Mouse (Mus musculus) MEL (cell line): ENCODE data around the gene Ifna5. TPM values are rescaled to one million over a fixed set of nuclear protein-coding genes. Genes with fewer than 3 reads are reported as not detected.

Experiments used
- DNase-seq: peaks from one replicate; pipeline ENCODE4 v3.0.0; 2011; ENCODE audit warnings: low read depth, low spot score
- H3K27ac ChIP-seq: 2 replicates; pipeline ENCODE4 v1.5.1; 2012; ENCODE audit warnings: low read depth, mild to moderate bottlenecking, control low read depth, low read length, moderate library complexity; ENCODE audit not compliant: control insufficient read depth
- H3K27me3 ChIP-seq, 2 experiments: fragments of 150-350 bp in 1 of 2; sonication (generic) in 1 of 2; 2 replicates each; pipeline ENCODE4 v1.6.1; 2012; ENCODE audit warnings: low read length in 2 of 2, mild to moderate bottlenecking in 2 of 2, improper control_type of control experiment in 1 of 2, moderate library complexity in 1 of 2; ENCODE audit not compliant: insufficient read depth in 2 of 2, control insufficient read depth in 1 of 2
- H3K36me3 ChIP-seq, 2 experiments: 2 replicates each; pipeline ENCODE4 v1.6.1; 2012 to 2014; ENCODE audit warnings: low read length in 2 of 2, improper control_type of control experiment in 1 of 2, inconsistent platforms in 1 of 2, mild to moderate bottlenecking in 1 of 2; ENCODE audit not compliant: insufficient read depth in 2 of 2, control insufficient read depth in 1 of 2
- H3K4me1 ChIP-seq, 2 experiments: fragments of 150-350 bp in 1 of 2; sonication (generic) in 1 of 2; 2 replicates each; pipeline ENCODE4 v1.6.1; 2012; ENCODE audit warnings: low read length in 2 of 2, improper control_type of control experiment in 1 of 2, mild to moderate bottlenecking in 1 of 2; ENCODE audit not compliant: insufficient read depth in 2 of 2, control insufficient read depth in 1 of 2
- H3K4me3 ChIP-seq, 2 experiments: fragments of 150-350 bp in 1 of 2; sonication (generic) in 1 of 2; 2 replicates each; pipeline ENCODE4 v1.5.1; 2012; ENCODE audit warnings: low read depth in 2 of 2, low read length in 2 of 2, mild to moderate bottlenecking in 2 of 2, moderate library complexity in 2 of 2, control low read depth in 1 of 2, improper control_type of control experiment in 1 of 2; ENCODE audit not compliant: control insufficient read depth in 1 of 2, insufficient read depth in 1 of 2
- H3K79me2 ChIP-seq: 2 replicates; pipeline ENCODE4 v1.6.1; 2012; ENCODE audit warnings: mild to moderate bottlenecking, low read length, moderate library complexity; ENCODE audit not compliant: control insufficient read depth, poor library complexity, insufficient read depth
- H3K9ac ChIP-seq: 2 replicates; pipeline ENCODE4 v1.6.1; 2012; ENCODE audit warnings: low read depth, mild to moderate bottlenecking, control low read depth, low read length, moderate library complexity; ENCODE audit not compliant: control insufficient read depth, poor library complexity, severe bottlenecking
- H3K9me3 ChIP-seq: fragments of 150-350 bp; sonication (generic); replicated peaks from 2 replicates; pipeline ENCODE4 v1.6.1; 2012; ENCODE audit warnings: mild to moderate bottlenecking, low read length, improper control_type of control experiment, moderate library complexity; ENCODE audit not compliant: insufficient read depth
- BHLHE40 ChIP-seq: IDR thresholded peaks from 2 replicates; pipeline ENCODE4 v1.6.1; 2012; ENCODE audit warnings: low read depth, mild to moderate bottlenecking, inconsistent platforms, low read length, improper control_type of control experiment, borderline replicate concordance
- CHD1 ChIP-seq: IDR thresholded peaks from 2 replicates; pipeline ENCODE4 v1.6.1; 2012; ENCODE audit warnings: low read depth, mild to moderate bottlenecking, inconsistent platforms, low read length, improper control_type of control experiment
- CHD2 ChIP-seq: IDR thresholded peaks from 2 replicates; pipeline ENCODE4 v1.6.1; 2011; ENCODE audit warnings: low read length, improper control_type of control experiment
- ELF1 ChIP-seq: IDR thresholded peaks from 2 replicates; pipeline ENCODE4 v1.6.1; 2014; ENCODE audit warnings: low read depth, mild to moderate bottlenecking, inconsistent platforms, low read length, improper control_type of control experiment, moderate library complexity
- EP300 ChIP-seq, 2 experiments: IDR thresholded peaks; 2 replicates each; pipeline ENCODE4 v1.6.1; 2011; ENCODE audit warnings: improper control_type of control experiment in 2 of 2, low read length in 2 of 2, low read depth in 1 of 2, mild to moderate bottlenecking in 1 of 2
- ETS1 ChIP-seq: IDR thresholded peaks from 2 replicates; pipeline ENCODE4 v1.6.1; 2012; ENCODE audit warnings: low read depth, mild to moderate bottlenecking, inconsistent platforms, low read length, improper control_type of control experiment, moderate library complexity
- GABPA ChIP-seq: IDR thresholded peaks from 2 replicates; pipeline ENCODE4 v1.6.1; 2012; ENCODE audit warnings: low read depth, mild to moderate bottlenecking, inconsistent platforms, low read length, improper control_type of control experiment, moderate library complexity
- GATA1 ChIP-seq: IDR thresholded peaks from 2 replicates; pipeline ENCODE4 v1.6.1; 2011; ENCODE audit warnings: low read depth, low read length, improper control_type of control experiment
- KAT2A ChIP-seq: conservative IDR thresholded peaks from 2 replicates; pipeline ENCODE4 v1.6.1; 2012; ENCODE audit warnings: low read depth, low read length, improper control_type of control experiment, inconsistent platforms
- MAX ChIP-seq: IDR thresholded peaks from 2 replicates; pipeline ENCODE4 v1.6.1; 2011; ENCODE audit warnings: low read length, improper control_type of control experiment
- MAZ ChIP-seq: IDR thresholded peaks from 2 replicates; pipeline ENCODE4 v1.6.1; 2012; ENCODE audit warnings: low read depth, mild to moderate bottlenecking, inconsistent platforms, low read length, improper control_type of control experiment
- MEF2A ChIP-seq: IDR thresholded peaks from 2 replicates; pipeline ENCODE4 v1.6.1; 2014; ENCODE audit warnings: low read depth, mild to moderate bottlenecking, inconsistent platforms, low read length, improper control_type of control experiment; ENCODE audit not compliant: poor library complexity, insufficient replicate concordance, severe bottlenecking; ENCODE audit errors: extremely low read depth
- MXI1 ChIP-seq: IDR thresholded peaks from 2 replicates; pipeline ENCODE4 v1.6.1; 2011; ENCODE audit warnings: mild to moderate bottlenecking, low read depth, low read length, improper control_type of control experiment
- MYB ChIP-seq: IDR thresholded peaks from 2 replicates; pipeline ENCODE4 v1.6.1; 2011; ENCODE audit warnings: mild to moderate bottlenecking, low read depth, low read length, improper control_type of control experiment
- NELFE ChIP-seq: IDR thresholded peaks from 2 replicates; pipeline ENCODE4 v1.6.1; 2011; ENCODE audit warnings: low read depth, low read length, improper control_type of control experiment
- NRF1 ChIP-seq: IDR thresholded peaks from 2 replicates; pipeline ENCODE4 v1.6.1; 2014; ENCODE audit warnings: low read depth, mild to moderate bottlenecking, inconsistent platforms, low read length, improper control_type of control experiment, moderate library complexity; ENCODE audit not compliant: poor library complexity, insufficient read depth, severe bottlenecking
- POLR2A ChIP-seq, 2 experiments: IDR thresholded peaks; 2 replicates each; pipeline ENCODE4 v1.6.1; 2011 to 2012; ENCODE audit warnings: low read length in 2 of 2, mild to moderate bottlenecking in 2 of 2, control low read depth in 1 of 2, improper control_type of control experiment in 1 of 2, low read depth in 1 of 2, moderate library complexity in 1 of 2; ENCODE audit not compliant: control insufficient read depth in 1 of 2, insufficient read depth in 1 of 2, poor library complexity in 1 of 2
- POLR2AphosphoS5 ChIP-seq: IDR thresholded peaks from 2 replicates; pipeline ENCODE4 v1.6.1; 2012; ENCODE audit warnings: low read depth, borderline replicate concordance, mild to moderate bottlenecking, inconsistent platforms, low read length, moderate library complexity, mixed read lengths
- RCOR1 ChIP-seq: IDR thresholded peaks from 2 replicates; pipeline ENCODE4 v1.6.1; 2012; ENCODE audit warnings: low read depth, mild to moderate bottlenecking, inconsistent platforms, low read length, improper control_type of control experiment
- SIN3A ChIP-seq: IDR thresholded peaks from 2 replicates; pipeline ENCODE4 v1.6.1; 2012; ENCODE audit warnings: low read length, improper control_type of control experiment, inconsistent platforms
- SMC3 ChIP-seq: IDR thresholded peaks from 2 replicates; pipeline ENCODE4 v1.6.1; 2011; ENCODE audit warnings: low read depth, low read length, improper control_type of control experiment
- TAL1 ChIP-seq: IDR thresholded peaks from 2 replicates; pipeline ENCODE4 v1.6.1; 2012; ENCODE audit warnings: mild to moderate bottlenecking, inconsistent platforms, low read length, moderate library complexity, mixed read lengths
- TCF12 ChIP-seq: IDR thresholded peaks from 2 replicates; pipeline ENCODE4 v1.6.1; 2014; ENCODE audit warnings: low read depth, mild to moderate bottlenecking, inconsistent platforms, low read length, improper control_type of control experiment, moderate library complexity
- UBTF ChIP-seq: IDR thresholded peaks from 2 replicates; pipeline ENCODE4 v1.6.1; 2012; ENCODE audit warnings: low read depth, mild to moderate bottlenecking, inconsistent platforms, low read length, improper control_type of control experiment, moderate library complexity, borderline replicate concordance; ENCODE audit not compliant: insufficient read depth
- USF2 ChIP-seq, 2 experiments: IDR thresholded peaks; 2 replicates each; pipeline ENCODE4 v1.6.1; 2011 to 2012; ENCODE audit warnings: improper control_type of control experiment in 2 of 2, low read length in 2 of 2, borderline replicate concordance in 1 of 2, inconsistent platforms in 1 of 2, low read depth in 1 of 2, mild to moderate bottlenecking in 1 of 2; ENCODE audit not compliant: insufficient read depth in 1 of 2
- ZC3H11A ChIP-seq: IDR thresholded peaks from 2 replicates; pipeline ENCODE4 v1.6.1; 2012; ENCODE audit warnings: low read depth, mild to moderate bottlenecking, inconsistent platforms, low read length, improper control_type of control experiment
- ZKSCAN1 ChIP-seq: IDR thresholded peaks from 2 replicates; pipeline ENCODE4 v1.6.1; 2012; ENCODE audit warnings: low read depth, mild to moderate bottlenecking, inconsistent platforms, low read length, improper control_type of control experiment, moderate library complexity
- ZNF384 ChIP-seq: IDR thresholded peaks from 2 replicates; pipeline ENCODE4 v1.6.1; 2012; ENCODE audit warnings: low read depth, mild to moderate bottlenecking, inconsistent platforms, low read length, improper control_type of control experiment
- polyA plus RNA-seq, 2 experiments: library from polyadenylated mRNA; stranded (reverse) in 1 of 2; unstranded in 1 of 2; fragments of >175 nt in 1 of 2; fragments of >200 nt in 1 of 2; gene quantifications; 2 replicates each; pipeline versions ENCODE4 v1.2.1 to v1.2.4; 2012; ENCODE audit warnings: low replicate concordance in 2 of 2, low read depth in 1 of 2; ENCODE audit not compliant: insufficient read length in 2 of 2, insufficient read depth in 1 of 2, missing spikeins in 1 of 2
- total RNA-seq: library from RNA; depleted of rRNA; stranded (reverse); fragments of 300-350 nt; gene quantifications from 2 replicates; pipeline ENCODE4 v1.2.3, GENCODE M21; 2012

Gene Ifna5
- total and polyA plus RNA-seq, 3 experiments = not detected

DNA sequence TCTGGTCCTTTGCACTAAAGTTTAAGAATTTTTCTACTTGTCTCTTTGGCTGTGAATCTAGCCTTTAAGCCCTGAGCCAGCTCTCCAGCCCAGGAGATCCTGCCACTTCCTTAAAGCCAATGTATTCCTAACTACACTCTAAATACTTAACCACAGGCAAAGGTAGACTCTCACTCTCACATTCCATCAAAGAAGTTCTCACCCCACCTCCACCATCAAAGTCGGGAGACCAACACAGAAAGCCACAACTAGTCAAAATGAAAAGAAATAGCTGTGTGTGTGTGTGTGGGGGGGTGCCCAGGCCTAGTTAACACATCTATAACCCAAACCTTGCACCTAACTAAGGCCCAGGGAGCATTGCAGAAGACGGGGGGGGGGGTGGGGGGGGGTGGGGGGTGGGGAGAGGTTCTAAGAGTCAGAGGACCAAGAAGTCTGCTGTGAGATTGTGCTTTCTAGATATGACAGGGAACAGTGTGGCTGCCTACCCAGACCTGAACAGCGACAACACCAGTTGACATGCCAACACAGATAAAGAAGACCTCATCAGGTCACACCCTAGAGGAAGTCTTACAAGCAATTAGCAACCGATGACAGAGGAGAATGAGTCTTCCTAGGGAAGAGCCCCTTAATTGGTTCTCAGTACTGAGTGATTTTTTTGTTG lies 40.2 kb downstream of the Ifna5 start:
- no peak overlapping the region for H3K9ac ChIP-seq
- H3K27me3 ChIP-seq = no peaks in the 10 kb centered on the region; a peak in 1 of 4 replicates
- no peaks in the 10 kb centered on the region for H3K9me3 ChIP-seq
- peak; percentile 23; the same call in 1 of the 2 replicates for TF ChIP-seq RCOR1
- TF ChIP-seq MAZ = no peak
- peak; percentile 37; the same call in 1 of the 2 replicates for TF ChIP-seq TCF12
- peak; percentile 79 for TF ChIP-seq ETS1
- peak; percentile 72; the same call in 1 of the 2 replicates for TF ChIP-seq MXI1
- TF ChIP-seq MAX = no peak
- TF ChIP-seq EP300 (IDR thresholded peaks at IDR 0.05; ENCODE audit: low read depth in 1 of 2, low read length in 2 of 2) = peak; percentile 36 to 69; a peak in 3 of 4 replicates
- TF ChIP-seq GATA1 = peak; percentile 80
- TF ChIP-seq SMC3 = no peak
- no peak for TF ChIP-seq MYB
- TF ChIP-seq SIN3A = peak; percentile 77
- TF ChIP-seq UBTF = no peak
- TF ChIP-seq, all 39 proteins: peak for 7
- H3K4me3 ChIP-seq = no peak overlapping the region
- H3K4me1 ChIP-seq = peaks cover 15 to 20% of the 10 kb centered on the region in 2 experiments
- peaks cover 0 to 15% of the 10 kb centered on the region in 2 experiments; a peak in 2 of 4 replicates for H3K36me3 ChIP-seq
- peak; percentile 81 for DNase-seq
- no peak overlapping the region for H3K27ac ChIP-seq
- no peaks in the 10 kb centered on the region for H3K79me2 ChIP-seq

DNA sequence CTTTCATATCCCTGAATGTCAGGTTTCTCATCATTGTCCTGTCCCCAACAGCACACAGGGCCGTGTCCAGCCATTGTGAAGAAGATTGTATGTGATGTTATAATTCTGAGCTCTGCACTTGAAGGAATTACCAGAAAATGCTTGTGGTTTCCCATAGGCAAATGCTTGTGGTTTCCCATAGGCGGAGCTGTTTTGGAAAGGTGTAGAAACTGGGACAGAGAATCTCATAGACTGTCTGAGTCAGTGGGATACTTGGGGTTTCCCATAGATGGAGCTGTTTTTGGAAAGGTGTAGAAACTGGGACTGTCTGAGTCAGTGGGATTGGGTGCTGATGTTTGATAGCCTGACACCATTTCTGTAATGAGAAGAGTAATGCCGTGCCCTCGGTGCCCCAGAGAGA lies 41.2 kb downstream of the Ifna5 start:
- Histone ChIP-seq H3K4me3 (no peak overlapping the region), H3K9ac (no peak overlapping the region), H3K27me3 (no peaks in the 10 kb centered on the region; a peak in 1 of 4 replicates), H3K9me3 (no peaks in the 10 kb centered on the region), H3K79me2 (no peaks in the 10 kb centered on the region), H3K27ac (no peak overlapping the region), H3K4me1 (peaks cover 15 to 20% of the 10 kb centered on the region in 2 experiments), H3K36me3 (peaks cover 0 to 15% of the 10 kb centered on the region in 2 experiments; a peak in 2 of 4 replicates)
- no peak for TF ChIP-seq ELF1
- no peak for TF ChIP-seq SIN3A
- TF ChIP-seq CHD1 = no peak
- no peak for TF ChIP-seq USF2 (IDR thresholded peaks at IDR 0.05; ENCODE audit: borderline replicate concordance in 1 of 2, insufficient read depth in 1 of 2, low read depth in 1 of 2, low read length in 2 of 2)
- no peak for TF ChIP-seq ZC3H11A
- no peak for TF ChIP-seq BHLHE40
- TF ChIP-seq CHD2 = no peak
- TF ChIP-seq NELFE = no peak
- TF ChIP-seq POLR2A (IDR thresholded peaks at IDR 0.05; ENCODE audit: control insufficient read depth in 1 of 2, insufficient read depth in 1 of 2, low read depth in 1 of 2, low read length in 2 of 2, poor library complexity in 1 of 2) = no peak
- no peak for TF ChIP-seq NRF1
- TF ChIP-seq POLR2AphosphoS5 = no peak
- TF ChIP-seq MEF2A = no peak
- TF ChIP-seq TAL1 = no peak
- no peak for TF ChIP-seq MAX
- no peak for TF ChIP-seq KAT2A
- no peak for TF ChIP-seq GABPA
- no peak for TF ChIP-seq ZNF384
- no peak for TF ChIP-seq ZKSCAN1
- DNase-seq = no peak
